Mouse (Mus musculus): ENCODE measurements around the gene Cav3.

DNA sequence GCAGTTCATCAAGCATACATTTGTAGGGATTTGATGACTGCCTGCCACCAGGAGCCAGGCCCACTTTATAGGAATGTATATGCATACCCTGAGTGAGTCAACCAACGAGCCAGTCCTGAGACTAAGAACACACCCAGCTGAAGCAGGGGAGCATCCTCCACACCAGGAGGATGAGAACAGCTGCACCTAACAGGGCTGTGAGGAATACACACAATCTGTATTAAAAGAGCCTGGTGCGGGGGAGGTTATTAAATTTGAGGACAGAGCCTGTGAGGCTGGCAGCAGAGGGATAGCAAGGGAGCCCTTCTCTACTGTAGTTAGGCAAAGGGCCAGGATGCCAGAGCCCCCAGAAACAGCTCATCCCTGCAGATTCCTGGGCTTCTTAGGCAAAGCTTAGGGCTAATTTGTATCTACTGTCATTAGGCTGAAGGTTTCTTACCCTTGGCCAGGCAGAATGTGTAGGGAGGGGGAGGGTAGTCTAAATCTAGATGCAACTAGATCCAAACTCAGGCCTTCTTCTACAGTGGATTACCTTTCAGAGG is 50.4 kb downstream of the Cav3 start:
- TF ChIP-seq CTCF (IDR thresholded peaks at IDR 0.05; ENCODE audit: low read depth) (no peak), EP300 (IDR thresholded peaks at IDR 0.05; ENCODE audit: low read depth) (no peak)

Data from liver, embryonic 14.5 days (tissue).